Mouse (Mus musculus) limb, embryonic 13.5 days (tissue): ENCODE measurements at regions not wholly inside any gene's neighbourhood (a gene's known extent, or its start where the extent isn't known, plus 50 kb on each side); places are given as distances from the start of the nearest gene placed in this dataset.

ENCODE experiments used
- ATAC-seq: fragments of 200-750 bp; cut with Nextera tagmentation; 2 replicates; pipeline ENCODE4 v1.8.0; 2017; ENCODE audit warnings: low read depth, moderate number of reproducible peaks, moderate TSS enrichment; ENCODE audit not compliant: low FRiP score
- H3K27ac ChIP-seq: fragments of 300-500 bp; sonication (generic); 2 replicates; pipeline ENCODE4 v1.5.1; 2015; ENCODE audit warnings: inconsistent platforms, mild to moderate bottlenecking, moderate library complexity
- H3K27me3 ChIP-seq: fragments of 300-500 bp; sonication (generic); 2 replicates; pipeline ENCODE4 v1.6.1; 2015; ENCODE audit warnings: mild to moderate bottlenecking, inconsistent platforms
- H3K36me3 ChIP-seq: fragments of 300-500 bp; sonication (generic); 2 replicates; pipeline ENCODE4 v1.6.1; 2015; ENCODE audit warnings: inconsistent platforms, mild to moderate bottlenecking, moderate library complexity
- H3K4me1 ChIP-seq: fragments of 300-500 bp; sonication (generic); 2 replicates; pipeline ENCODE4 v1.6.1; 2015; ENCODE audit warnings: inconsistent platforms
- H3K4me2 ChIP-seq: fragments of 300-500 bp; sonication (generic); replicated peaks from 2 replicates; pipeline ENCODE4 v1.6.1; 2015; ENCODE audit warnings: inconsistent platforms, mild to moderate bottlenecking, moderate library complexity
- H3K4me3 ChIP-seq: fragments of 300-500 bp; sonication (generic); 2 replicates; pipeline ENCODE4 v1.5.1; 2015; ENCODE audit warnings: moderate library complexity, mild to moderate bottlenecking, inconsistent platforms
- H3K9ac ChIP-seq: fragments of 300-500 bp; sonication (generic); 2 replicates; pipeline ENCODE4 v1.6.1; 2015; ENCODE audit warnings: mild to moderate bottlenecking, inconsistent platforms
- H3K9me3 ChIP-seq: fragments of 300-500 bp; sonication (generic); 2 replicates; pipeline ENCODE4 v1.6.1; 2016; ENCODE audit warnings: inconsistent platforms
- WGBS: fragments of 180-500 bp; shearing (Covaris S2); methylation state at CpG from one replicate; pipeline ENCODE4 v1.1.7; 2015; 5-methylcytosine and 5-hydroxymethylcytosine counted together

GRCm38 (mm10) chr2:77334706-77335105 lies 54.3 kb upstream of the Sestd1 start:
- Histone ChIP-seq H3K4me3 (no peak overlapping the region), H3K27me3 (no peaks in the 10 kb centered on the region), H3K9me3 (no peaks in the 10 kb centered on the region), H3K4me1 (peaks cover 13% of the 10 kb centered on the region; the same call in 1 of the 2 replicates), H3K27ac (peak overlapping the region; percentile 35; the same call in 1 of the 2 replicates), H3K36me3 (no peaks in the 10 kb centered on the region), H3K9ac (no peak overlapping the region), H3K4me2 (peak overlapping the region; percentile 3; the same call in 1 of the 2 replicates)
- ATAC-seq: peak; percentile 82; the same call in 1 of the 2 replicates
- 29% methylated on average over 9 of the region's 9 CpGs for WGBS

DNA sequence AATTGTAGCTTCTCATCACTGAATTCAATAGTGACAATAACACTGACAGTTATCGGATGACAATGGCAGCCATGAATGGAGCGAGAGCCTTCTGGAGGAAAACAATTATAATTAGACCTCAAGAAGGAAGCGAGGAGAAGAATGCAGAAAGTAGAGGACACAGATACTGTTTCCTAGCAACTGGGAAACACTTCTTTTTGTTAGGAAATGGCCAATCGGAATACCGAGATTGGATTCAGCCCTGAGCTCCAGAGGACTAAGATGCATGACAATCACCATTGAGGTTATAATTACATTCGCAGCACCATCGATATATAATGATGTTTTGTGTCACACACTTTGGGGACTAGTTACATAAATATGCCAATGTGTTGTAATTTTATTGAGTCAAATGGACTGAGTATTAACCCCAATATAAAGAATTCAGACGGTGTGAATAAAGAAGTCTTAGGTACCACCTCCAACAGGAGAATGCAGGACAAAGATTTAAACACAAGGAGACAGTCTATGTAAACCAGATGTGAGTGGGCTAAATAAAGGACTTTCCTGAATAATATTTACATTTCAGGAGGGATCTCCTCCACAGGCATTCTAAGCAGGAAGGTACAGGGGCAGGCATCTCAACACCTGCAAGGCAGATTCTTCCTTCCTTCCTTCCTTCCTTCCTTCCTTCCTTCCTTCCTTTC lies 53.1 kb upstream of the Sestd1 start:
- Histone ChIP-seq H3K9me3 (no peaks in the 10 kb centered on the region), H3K36me3 (no peaks in the 10 kb centered on the region), H3K4me3 (no peak overlapping the region), H3K4me2 (no peak overlapping the region), H3K27ac (no peak overlapping the region), H3K4me1 (peaks cover 13% of the 10 kb centered on the region; the same call in 1 of the 2 replicates), H3K27me3 (no peaks in the 10 kb centered on the region), H3K9ac (no peak overlapping the region)
- no peak for ATAC-seq
- 75% methylated on average over 8 of the region's 8 CpGs for WGBS
